Mouse (Mus musculus) liver, embryonic 14.5 days (tissue): ENCODE measurements around the gene Rbm14. TPM values are rescaled to one million over a fixed set of nuclear protein-coding genes. Genes with fewer than 3 reads are reported as not detected.
A peak's percentile ranks its signal among the peaks of the same experiment; 100 is the strongest.

Experiments used
- ATAC-seq: fragments of 200-750 bp; cut with Nextera tagmentation; 2 replicates; pipeline ENCODE4 v1.8.0; 2017; ENCODE audit warnings: moderate number of reproducible peaks, mild to moderate bottlenecking, moderate library complexity; ENCODE audit not compliant: insufficient read depth
- DNase-seq, 3 experiments: peaks; one replicate each; pipeline ENCODE4 v3.0.0-alpha.2; 2012 to 2013; ENCODE audit warnings: low read depth in 3 of 3, low spot score in 3 of 3
- H3K27ac ChIP-seq: fragments of 300-500 bp; sonication (generic); 2 replicates; pipeline ENCODE4 v1.5.1; 2014; ENCODE audit warnings: moderate library complexity, mild to moderate bottlenecking, control low read depth, inconsistent platforms
- H3K27me3 ChIP-seq: fragments of 300-500 bp; sonication (generic); 2 replicates; pipeline ENCODE4 v1.6.1; 2014; ENCODE audit warnings: mild to moderate bottlenecking, low read length, moderate library complexity; ENCODE audit not compliant: control insufficient read depth, insufficient read depth
- H3K36me3 ChIP-seq: fragments of 300-500 bp; sonication (generic); replicated peaks from 2 replicates; pipeline ENCODE4 v1.6.1; 2014; ENCODE audit warnings: low read depth; ENCODE audit not compliant: control insufficient read depth, insufficient read depth
- H3K4me1 ChIP-seq, 2 experiments: fragments of 200-500 bp in 1 of 2; fragments of 300-500 bp in 1 of 2; sonication (generic) in 1 of 2; replicated peaks; 2 replicates each; pipeline ENCODE4 v1.6.1; 2012 to 2014; ENCODE audit warnings: antibody characterized with exemption in 1 of 2, inconsistent platforms in 1 of 2, low read length in 1 of 2; ENCODE audit not compliant: control insufficient read depth in 2 of 2, insufficient read depth in 2 of 2
- H3K4me2 ChIP-seq: fragments of 300-500 bp; sonication (generic); 2 replicates; pipeline ENCODE4 v1.6.1; 2014; ENCODE audit warnings: low read depth, mild to moderate bottlenecking, control low read depth, moderate library complexity
- H3K4me3 ChIP-seq, 2 experiments: fragments of 200-500 bp in 1 of 2; fragments of 300-500 bp in 1 of 2; sonication (generic) in 1 of 2; 2 replicates each; pipeline ENCODE4 v1.5.1; 2012 to 2014; ENCODE audit warnings: low read depth in 2 of 2, low read length in 2 of 2, mild to moderate bottlenecking in 2 of 2, control low read depth in 1 of 2, inconsistent platforms in 1 of 2, moderate library complexity in 1 of 2; ENCODE audit not compliant: insufficient read depth in 1 of 2
- H3K9ac ChIP-seq: fragments of 300-500 bp; sonication (generic); replicated peaks from 2 replicates; pipeline ENCODE4 v1.6.1; 2014; ENCODE audit warnings: mild to moderate bottlenecking, control low read depth, moderate library complexity
- H3K9me3 ChIP-seq: fragments of 300-500 bp; sonication (generic); 2 replicates; pipeline ENCODE4 v1.6.1; 2016; ENCODE audit warnings: low read length, mixed read lengths; ENCODE audit not compliant: control insufficient read depth
- CTCF ChIP-seq: IDR thresholded peaks from 2 replicates; pipeline ENCODE4 v1.5.1; 2016; ENCODE audit warnings: antibody characterized with exemption, low read depth, control low read depth
- EP300 ChIP-seq: IDR thresholded peaks from 2 replicates; pipeline ENCODE4 v1.6.1; 2016; ENCODE audit warnings: antibody characterized with exemption, low read depth
- WGBS: fragments of 180-500 bp; shearing (Covaris S2); extraction: QIAGEN DNeasy Blood & Tissue Kit; methylation state at CpG from one replicate; pipeline ENCODE4 v1.1.7; 2014; ENCODE audit not compliant: insufficient replicate concordance; 5-methylcytosine and 5-hydroxymethylcytosine counted together
- polyA plus RNA-seq, 2 experiments: library from polyadenylated mRNA; depleted of rRNA in 1 of 2; stranded (reverse) in 1 of 2; unstranded in 1 of 2; fragments of >200 nt; fragmentation: Nextera tagmentation in 1 of 2; extraction: Ambion mirVana in 1 of 2; gene quantifications; 2 replicates each; pipeline versions ENCODE4 v1.2.1 to v1.2.3; 2012 to 2014

The Rbm14 gene
- polyA plus RNA-seq, 2 experiments: 23.9 to 30.3 TPM

GRCm38 (mm10) chr19:4810309-4810708, 1.1 kb downstream of the Rbm14 start:
- H3K27me3 ChIP-seq: no peaks in the 10 kb centered on the region
- peaks cover 6% of the 10 kb centered on the region; the same call in 1 of the 2 replicates for H3K36me3 ChIP-seq
- H3K9ac ChIP-seq: peak overlapping the region; percentile 87
- peaks cover 14 to 20% of the 10 kb centered on the region in 2 experiments for H3K4me1 ChIP-seq
- H3K4me2 ChIP-seq: peak overlapping the region; percentile 99
- peak overlapping the region; percentile 70 to 83 for H3K4me3 ChIP-seq
- ATAC-seq (no peak), DNase-seq (no peak)
- under 1% methylated on average over 14 of the region's 14 CpGs for WGBS
- TF ChIP-seq EP300 (no peak), CTCF (no peak)
- peak overlapping the region; percentile 92 for H3K27ac ChIP-seq
- no peaks in the 10 kb centered on the region for H3K9me3 ChIP-seq

- peaks cover under 1 to 5% of the 10 kb centered on the region in 2 experiments for H3K4me1 ChIP-seq
- H3K36me3 ChIP-seq: peaks cover 55% of the 10 kb centered on the region
- no peak for DNase-seq
- ATAC-seq: 0 out of 2 replicates have a peak, but pooled peaks have one; percentile 18
- WGBS: 81% methylated on average over 10 of the region's 10 CpGs
- no peak overlapping the region for H3K9ac ChIP-seq
- no peaks in the 10 kb centered on the region for H3K27me3 ChIP-seq
- no peak for TF ChIP-seq EP300
- TF ChIP-seq CTCF: no peak
- no peak overlapping the region for H3K4me3 ChIP-seq
- no peak overlapping the region for H3K27ac ChIP-seq
- H3K9me3 ChIP-seq: no peaks in the 10 kb centered on the region
- H3K4me2 ChIP-seq: no peak overlapping the region
Observed at GRCm38 (mm10) chr19:4803283-4803682, 8.2 kb downstream of the Rbm14 start.

- no peak overlapping the region for H3K4me3 ChIP-seq
- no peaks in the 10 kb centered on the region for H3K27me3 ChIP-seq
- H3K36me3 ChIP-seq: peaks cover 51% of the 10 kb centered on the region
- 91% methylated on average over 7 of the region's 7 CpGs for WGBS
- H3K9me3 ChIP-seq: no peaks in the 10 kb centered on the region
- H3K27ac ChIP-seq: no peak overlapping the region
- H3K9ac ChIP-seq: no peak overlapping the region
- ATAC-seq (no peak), DNase-seq (no peak)
- TF ChIP-seq EP300 (no peak), CTCF (no peak)
- H3K4me2 ChIP-seq: no peak overlapping the region
- peaks cover 0 to 2% of the 10 kb centered on the region in 2 experiments; a peak in 2 of 4 replicates for H3K4me1 ChIP-seq
Observed at GRCm38 (mm10) chr19:4802691-4803091, 8.7 kb downstream of the Rbm14 start.

GRCm38 (mm10) chr19:4799083-4799482, 12.4 kb downstream of the Rbm14 start:
- Histone ChIP-seq H3K4me3 (no peak overlapping the region), H3K4me1 (peaks cover 16 to 19% of the 10 kb centered on the region in 2 experiments), H3K4me2 (no peak overlapping the region), H3K9ac (no peak overlapping the region), H3K9me3 (no peaks in the 10 kb centered on the region), H3K27me3 (no peaks in the 10 kb centered on the region), H3K36me3 (peaks cover 54% of the 10 kb centered on the region), H3K27ac (no peak overlapping the region)
- DNase-seq (no peak), ATAC-seq (no peak)
- TF ChIP-seq CTCF: no peak
- TF ChIP-seq EP300: no peak
- WGBS: 85% methylated on average over 5 of the region's 5 CpGs

- Histone ChIP-seq H3K27me3 (no peaks in the 10 kb centered on the region), H3K27ac (no peak overlapping the region), H3K36me3 (peaks cover 43% of the 10 kb centered on the region), H3K4me3 (no peak overlapping the region), H3K4me2 (no peak overlapping the region), H3K9me3 (no peaks in the 10 kb centered on the region), H3K9ac (no peak overlapping the region), H3K4me1 (peaks cover 17 to 20% of the 10 kb centered on the region in 2 experiments)
- WGBS: 88% methylated on average over 2 of the region's 2 CpGs
- no peak for ATAC-seq
- no peak for DNase-seq
- TF ChIP-seq EP300 (no peak), CTCF (no peak)
Observed at GRCm38 (mm10) chr19:4797846-4798245, 13.6 kb downstream of the Rbm14 start.
